Mouse (Mus musculus) MEL (cell line): ENCODE results near the gene Lnx2.

ENCODE experiments used
- BHLHE40 ChIP-seq: IDR thresholded peaks from 2 replicates; pipeline ENCODE4 v1.6.1; 2012; ENCODE audit warnings: low read depth, mild to moderate bottlenecking, inconsistent platforms, low read length, improper control_type of control experiment, borderline replicate concordance
- CHD2 ChIP-seq: IDR thresholded peaks from 2 replicates; pipeline ENCODE4 v1.6.1; 2011; ENCODE audit warnings: low read length, improper control_type of control experiment
- CTCF ChIP-seq, 3 experiments: IDR thresholded peaks in 2 of 3; conservative IDR thresholded peaks in 1 of 3; 2 replicates each; pipeline ENCODE4 v1.5.1; 2011 to 2012; ENCODE audit warnings: low read length in 3 of 3, low read depth in 2 of 3, mild to moderate bottlenecking in 2 of 3, improper control_type of control experiment in 1 of 3, inconsistent platforms in 1 of 3, mixed read lengths in 1 of 3, moderate library complexity in 1 of 3; ENCODE audit not compliant: control insufficient read depth in 1 of 3, insufficient read depth in 1 of 3, poor library complexity in 1 of 3, severe bottlenecking in 1 of 3
- EP300 ChIP-seq, 2 experiments: IDR thresholded peaks; 2 replicates each; pipeline ENCODE4 v1.6.1; 2011; ENCODE audit warnings: improper control_type of control experiment in 2 of 2, low read length in 2 of 2, low read depth in 1 of 2, mild to moderate bottlenecking in 1 of 2
- MAFK ChIP-seq: IDR thresholded peaks from 2 replicates; pipeline ENCODE4 v1.6.1; 2011; ENCODE audit warnings: low read depth, mild to moderate bottlenecking, low read length, improper control_type of control experiment, borderline replicate concordance
- MYB ChIP-seq: IDR thresholded peaks from 2 replicates; pipeline ENCODE4 v1.6.1; 2011; ENCODE audit warnings: mild to moderate bottlenecking, low read depth, low read length, improper control_type of control experiment
- POLR2A ChIP-seq, 2 experiments: IDR thresholded peaks; 2 replicates each; pipeline ENCODE4 v1.6.1; 2011 to 2012; ENCODE audit warnings: low read length in 2 of 2, mild to moderate bottlenecking in 2 of 2, control low read depth in 1 of 2, improper control_type of control experiment in 1 of 2, low read depth in 1 of 2, moderate library complexity in 1 of 2; ENCODE audit not compliant: control insufficient read depth in 1 of 2, insufficient read depth in 1 of 2, poor library complexity in 1 of 2
- POLR2AphosphoS2 ChIP-seq: IDR thresholded peaks from 2 replicates; pipeline ENCODE4 v1.6.1; 2011; ENCODE audit warnings: low read length, improper control_type of control experiment
- TBP ChIP-seq: IDR thresholded peaks from 2 replicates; pipeline ENCODE4 v1.8.0; 2011; ENCODE audit warnings: low read depth, low read length, improper control_type of control experiment
- USF1 ChIP-seq: IDR thresholded peaks from 2 replicates; pipeline ENCODE4 v1.6.1; 2014; ENCODE audit warnings: low read depth, mild to moderate bottlenecking, inconsistent platforms, low read length, improper control_type of control experiment, moderate library complexity
- ZKSCAN1 ChIP-seq: IDR thresholded peaks from 2 replicates; pipeline ENCODE4 v1.6.1; 2012; ENCODE audit warnings: low read depth, mild to moderate bottlenecking, inconsistent platforms, low read length, improper control_type of control experiment, moderate library complexity
- ZNF384 ChIP-seq: IDR thresholded peaks from 2 replicates; pipeline ENCODE4 v1.6.1; 2012; ENCODE audit warnings: low read depth, mild to moderate bottlenecking, inconsistent platforms, low read length, improper control_type of control experiment

DNA sequence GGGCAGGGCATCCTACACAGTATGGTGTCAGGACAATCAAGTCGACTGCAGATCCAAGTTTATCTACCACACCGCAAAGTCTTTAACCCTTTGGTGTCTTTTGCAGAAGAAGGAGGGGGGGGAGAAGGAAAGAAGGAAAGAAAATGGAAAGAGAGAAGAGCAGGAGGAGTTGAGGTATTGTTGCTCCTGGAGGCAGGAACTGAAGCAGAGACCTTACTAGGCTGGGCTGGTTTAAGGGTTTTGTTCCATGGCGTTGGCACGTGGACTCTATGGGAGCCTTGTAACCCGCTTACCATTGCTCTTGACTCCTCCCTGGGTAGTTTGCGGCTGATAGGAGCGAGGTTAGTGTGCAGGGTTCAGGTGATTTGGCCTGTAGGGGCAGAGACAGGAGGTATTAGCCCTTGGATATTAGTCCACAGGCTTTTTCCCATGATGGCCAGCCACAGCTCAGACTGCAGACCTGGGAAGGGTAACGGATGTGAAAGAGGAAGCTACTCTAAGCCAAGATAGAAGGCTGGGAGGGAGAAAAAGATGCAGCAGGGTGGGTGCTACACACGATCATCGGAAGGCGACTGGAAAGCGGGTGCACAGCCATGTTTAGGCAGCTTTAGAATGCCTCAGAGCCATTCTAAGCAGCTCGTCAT, 49.3 kb upstream of the Lnx2 start:
- peak in 1 of 2 experiments; percentile 10; a peak in 1 of 4 replicates for TF ChIP-seq EP300 (IDR thresholded peaks at IDR 0.05; ENCODE audit: low read depth in 1 of 2, low read length in 2 of 2)
- TF ChIP-seq BHLHE40: no peak
- no peak for TF ChIP-seq MAFK
- TF ChIP-seq CTCF (IDR thresholded peaks at IDR 0.05 in 2 of 3, conservative IDR thresholded peaks at IDR 0.05 in 1 of 3; ENCODE audit: control insufficient read depth in 1 of 3, insufficient read depth in 1 of 3, low read depth in 2 of 3, low read length in 3 of 3, poor library complexity in 1 of 3, severe bottlenecking in 1 of 3): no peak
- TF ChIP-seq POLR2AphosphoS2: no peak
- TF ChIP-seq POLR2A (IDR thresholded peaks at IDR 0.05; ENCODE audit: control insufficient read depth in 1 of 2, insufficient read depth in 1 of 2, low read depth in 1 of 2, low read length in 2 of 2, poor library complexity in 1 of 2): 0 out of 4 replicates have a peak, but pooled peaks of 1 of the 2 experiments have one; percentile 31
- no peak for TF ChIP-seq MYB
- TF ChIP-seq USF1: no peak
- TF ChIP-seq ZKSCAN1: no peak
- TF ChIP-seq TBP: no peak
- TF ChIP-seq ZNF384: no peak
- no peak for TF ChIP-seq CHD2
